Mouse (Mus musculus): ENCODE data around the gene Lmo4. TPM values are rescaled to one million over a fixed set of nuclear protein-coding genes. Genes with fewer than 3 reads are reported as not detected.

Lmo4 gene
- 16.9 and 44.2 TPM in 2 replicates for polyA plus RNA-seq (2012; ENCODE audit: insufficient read depth, low replicate concordance)

- TF ChIP-seq FLI1 (IDR thresholded peaks at IDR 0.05; ENCODE audit: low read length) = no peak
- no peak for TF ChIP-seq GATA1 (IDR thresholded peaks at IDR 0.05; ENCODE audit: borderline replicate concordance, low read length)
- Histone ChIP-seq H3K36me3 (replicated peaks; ENCODE audit: low read length) (peaks cover 3% of the 10 kb centered on the region), H3K4me1 (peaks cover 27% of the 10 kb centered on the region), H3K9me3 (no peaks in the 10 kb centered on the region), H3K4me3 (replicated peaks) (peak within 1 kb of the TSS; percentile 97), H3K27me3 (replicated peaks) (no peaks in the 10 kb centered on the region)
Observed at GRCm38 (mm10) chr3:144204413-144205311, at the start of gene Lmo4. Lmo4 (minus strand) TSS chr3:144205220.

GRCm38 (mm10) chr3:144254281-144254680 lies 49.3 kb upstream of the Lmo4 start:
- Histone ChIP-seq H3K4me1 (no peaks in the 10 kb centered on the region), H3K9me3 (peaks cover 8% of the 10 kb centered on the region; the same call in 1 of the 2 replicates), H3K27me3 (replicated peaks) (no peaks in the 10 kb centered on the region), H3K36me3 (replicated peaks; ENCODE audit: low read length) (no peaks in the 10 kb centered on the region), H3K4me3 (replicated peaks) (no peak overlapping the region)
- TF ChIP-seq GATA1 (IDR thresholded peaks at IDR 0.05; ENCODE audit: borderline replicate concordance, low read length) = no peak
- no peak for TF ChIP-seq FLI1 (IDR thresholded peaks at IDR 0.05; ENCODE audit: low read length)

GRCm38 (mm10) chr3:144253018-144253417 lies 48.0 kb upstream of the Lmo4 start:
- no peaks in the 10 kb centered on the region for H3K36me3 ChIP-seq (replicated peaks; ENCODE audit: low read length)
- no peak for TF ChIP-seq GATA1 (IDR thresholded peaks at IDR 0.05; ENCODE audit: borderline replicate concordance, low read length)
- no peak for TF ChIP-seq FLI1 (IDR thresholded peaks at IDR 0.05; ENCODE audit: low read length)
- H3K27me3 ChIP-seq (replicated peaks) = no peaks in the 10 kb centered on the region
- no peaks in the 10 kb centered on the region for H3K4me1 ChIP-seq
- H3K9me3 ChIP-seq = peaks cover 8% of the 10 kb centered on the region; the same call in 1 of the 2 replicates
- no peak overlapping the region for H3K4me3 ChIP-seq (replicated peaks)

GRCm38 (mm10) chr3:144252109-144252508 lies 47.1 kb upstream of the Lmo4 start:
- Histone ChIP-seq H3K9me3 (peaks cover 8% of the 10 kb centered on the region; the same call in 1 of the 2 replicates), H3K4me3 (replicated peaks) (no peak overlapping the region), H3K4me1 (no peaks in the 10 kb centered on the region), H3K27me3 (replicated peaks) (no peaks in the 10 kb centered on the region), H3K36me3 (replicated peaks; ENCODE audit: low read length) (no peaks in the 10 kb centered on the region)
- TF ChIP-seq FLI1 (IDR thresholded peaks at IDR 0.05; ENCODE audit: low read length) (no peak), GATA1 (IDR thresholded peaks at IDR 0.05; ENCODE audit: borderline replicate concordance, low read length) (no peak)

- peaks cover 4% of the 10 kb centered on the region; the same call in 1 of the 2 replicates for H3K4me1 ChIP-seq
- H3K9me3 ChIP-seq = peaks cover 15% of the 10 kb centered on the region
- no peak for TF ChIP-seq FLI1 (IDR thresholded peaks at IDR 0.05; ENCODE audit: low read length)
- TF ChIP-seq GATA1 (IDR thresholded peaks at IDR 0.05; ENCODE audit: borderline replicate concordance, low read length) = no peak
- no peaks in the 10 kb centered on the region for H3K36me3 ChIP-seq (replicated peaks; ENCODE audit: low read length)
- H3K27me3 ChIP-seq (replicated peaks) = peaks cover 5% of the 10 kb centered on the region
- H3K4me3 ChIP-seq (replicated peaks) = no peak overlapping the region
Observed at GRCm38 (mm10) chr3:144242025-144242673, 37.1 kb upstream of the Lmo4 start.

GRCm38 (mm10) chr3:144241161-144241560 lies 36.1 kb upstream of the Lmo4 start:
- TF ChIP-seq FLI1 (IDR thresholded peaks at IDR 0.05; ENCODE audit: low read length) = no peak
- TF ChIP-seq GATA1 (IDR thresholded peaks at IDR 0.05; ENCODE audit: borderline replicate concordance, low read length) = no peak
- Histone ChIP-seq H3K36me3 (replicated peaks; ENCODE audit: low read length) (no peaks in the 10 kb centered on the region), H3K4me3 (replicated peaks) (no peak overlapping the region), H3K9me3 (peaks cover 15% of the 10 kb centered on the region), H3K27me3 (replicated peaks) (peaks cover 5% of the 10 kb centered on the region), H3K4me1 (peaks cover 4% of the 10 kb centered on the region; the same call in 1 of the 2 replicates)

GRCm38 (mm10) chr3:144238482-144238881 lies 33.5 kb upstream of the Lmo4 start:
- Histone ChIP-seq H3K9me3 (peaks cover 15% of the 10 kb centered on the region), H3K36me3 (replicated peaks; ENCODE audit: low read length) (no peaks in the 10 kb centered on the region), H3K27me3 (replicated peaks) (peaks cover 5% of the 10 kb centered on the region), H3K4me1 (peaks cover 4% of the 10 kb centered on the region; the same call in 1 of the 2 replicates), H3K4me3 (replicated peaks) (no peak overlapping the region)
- TF ChIP-seq GATA1 (IDR thresholded peaks at IDR 0.05; ENCODE audit: borderline replicate concordance, low read length) (no peak), FLI1 (IDR thresholded peaks at IDR 0.05; ENCODE audit: low read length) (no peak)

GRCm38 (mm10) chr3:144232347-144233008 lies 27.5 kb upstream of the Lmo4 start:
- TF ChIP-seq FLI1 (IDR thresholded peaks at IDR 0.05; ENCODE audit: low read length) = no peak
- Histone ChIP-seq H3K27me3 (replicated peaks) (no peaks in the 10 kb centered on the region), H3K4me1 (no peaks in the 10 kb centered on the region), H3K9me3 (0 out of 2 replicates have a peak, but pooled peaks cover 3% of the 10 kb centered on the region), H3K36me3 (replicated peaks; ENCODE audit: low read length) (no peaks in the 10 kb centered on the region), H3K4me3 (replicated peaks) (no peak overlapping the region)

GRCm38 (mm10) chr3:144231931-144232330 lies 26.9 kb upstream of the Lmo4 start:
- Histone ChIP-seq H3K4me3 (replicated peaks) (no peak overlapping the region), H3K9me3 (0 out of 2 replicates have a peak, but pooled peaks cover 3% of the 10 kb centered on the region), H3K4me1 (no peaks in the 10 kb centered on the region), H3K36me3 (replicated peaks; ENCODE audit: low read length) (no peaks in the 10 kb centered on the region), H3K27me3 (replicated peaks) (no peaks in the 10 kb centered on the region)
- no peak for TF ChIP-seq FLI1 (IDR thresholded peaks at IDR 0.05; ENCODE audit: low read length)
- TF ChIP-seq GATA1 (IDR thresholded peaks at IDR 0.05; ENCODE audit: borderline replicate concordance, low read length) = no peak

Data from megakaryocyte, embryonic 14.5 days (primary cell).